Mouse (Mus musculus) C3H10T1/2 (cell line): Measurements from ENCODE around the gene Aga. TPM values are rescaled to one million over a fixed set of nuclear protein-coding genes. Genes with fewer than 3 reads are reported as not detected.

Source experiments
- polyA plus RNA-seq, 2 experiments: library from polyadenylated mRNA; unstranded; fragments of >200 nt; fragmentation: generic; extraction: Trizol; gene quantifications; one replicate each; pipeline ENCODE4 v1.2.1; 2012; ENCODE audit warnings: missing spikeins in 2 of 2

The Aga gene
- 10 to 100 TPM in 1 of 2 experiments, 1 to 10 TPM in 1; 6.8 to 47.6 TPM for polyA plus RNA-seq

GRCm38 (mm10) chr8:53511551-53512127 is at the start of gene Aga:
Gene Aga (plus strand): TSS chr8:53511727.

Other genes starting within 250 kb of the Aga start
- gene Neil3, start 127.3 kb downstream of the Aga start, polyA plus RNA-seq: 1 to 10 TPM in 1 of 2 experiments, under 1 TPM in 1; 0.39 to 5.3 TPM